8 mouse cellular contexts compared by ENCODE assay signal in the genomic region with DNA sequence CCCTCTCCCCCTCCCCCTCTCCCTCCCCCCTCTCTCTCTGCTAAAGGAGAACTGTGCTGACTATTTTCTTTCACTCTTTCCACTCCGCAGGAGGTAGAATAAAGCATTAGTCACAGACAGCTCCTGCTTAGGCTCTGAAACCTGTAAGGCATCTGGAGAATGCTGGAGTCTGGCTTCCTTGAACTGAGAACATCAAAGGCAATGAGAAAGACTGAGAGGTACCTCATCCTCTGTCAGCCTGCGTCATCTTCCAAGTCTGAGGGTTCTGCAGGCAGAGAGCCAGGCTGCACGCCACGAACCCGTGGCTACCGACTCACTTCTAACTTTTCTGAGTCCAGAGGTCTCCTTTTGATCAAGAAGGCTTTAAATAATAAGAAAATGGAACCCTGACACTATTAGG. TPM values are rescaled to one million over a fixed set of nuclear protein-coding genes. Genes with fewer than 3 reads are reported as not detected.
A peak's percentile ranks its signal among the peaks of the same experiment; 100 is the strongest.
DNase-seq lines count a peak whose midpoint lies in the region; ATAC-seq and TF ChIP-seq lines count a peak whose summit lies in the region.

No protein-coding gene starts in this region.

- no peak for ATAC-seq in forebrain, embryonic 12.5 days (ENCODE audit: low FRiP score)
- ATAC-seq in forebrain, embryonic 13.5 days, result no peak
- ATAC-seq in stomach, embryonic 16.5 days (ENCODE audit: insufficient read depth, low FRiP score), result no peak; the same call in 1 of the 2 replicates
- ATAC-seq in stomach, postnatal 0 days (ENCODE audit: low FRiP score, low TSS enrichment), result no peak
- 0 out of 2 replicates have a peak, but pooled peaks have one; percentile 17 for ATAC-seq in neural tube, embryonic 12.5 days (ENCODE audit: low FRiP score, low read depth)

- TF ChIP-seq EP300 in stomach, postnatal 0 days (optimal IDR thresholded peaks at IDR 0.05), result no peak

- H3K4me1 ChIP-seq in forebrain, embryonic 12.5 days, result peaks cover 6% of the 10 kb centered on the region
- H3K4me1 ChIP-seq in forebrain, embryonic 13.5 days, result no peaks in the 10 kb centered on the region
- no peaks in the 10 kb centered on the region for H3K4me1 ChIP-seq in stomach, embryonic 16.5 days (ENCODE audit: control insufficient read depth, insufficient read depth, low read length)
- no peaks in the 10 kb centered on the region for H3K4me1 ChIP-seq in stomach, postnatal 0 days (replicated peaks; ENCODE audit: control insufficient read depth, insufficient read depth)
- peaks cover 36% of the 10 kb centered on the region for H3K4me1 ChIP-seq in embryonic facial prominence, embryonic 10.5 days
- H3K4me1 ChIP-seq in neural tube, embryonic 12.5 days, result peaks cover 6% of the 10 kb centered on the region; the same call in 1 of the 2 replicates

- H3K9ac ChIP-seq in forebrain, embryonic 12.5 days, result no peak overlapping the region
- H3K9ac ChIP-seq in forebrain, embryonic 13.5 days, result no peak overlapping the region
- H3K9ac ChIP-seq in stomach, embryonic 16.5 days (ENCODE audit: low read length), result peak overlapping the region; percentile 22; the same call in 1 of the 2 replicates
- no peak overlapping the region for H3K9ac ChIP-seq in stomach, postnatal 0 days (ENCODE audit: low read length)
- no peak overlapping the region for H3K9ac ChIP-seq in neural tube, embryonic 12.5 days

- 22% methylated on average over 6 of the region's 6 CpGs for WGBS in forebrain, embryonic 12.5 days
- 8% methylated on average over 6 of the region's 6 CpGs for WGBS in forebrain, embryonic 13.5 days
- WGBS in stomach, embryonic 16.5 days, result 15% methylated on average over 6 of the region's 6 CpGs
- WGBS in stomach, postnatal 0 days, result 18% methylated on average over 6 of the region's 6 CpGs
- WGBS in embryonic facial prominence, embryonic 10.5 days, result 9% methylated on average over 6 of the region's 6 CpGs
- WGBS in neural tube, embryonic 12.5 days, result 1% methylated on average over 6 of the region's 6 CpGs

- TF ChIP-seq CTCF in stomach, postnatal 0 days (IDR thresholded peaks at IDR 0.05; ENCODE audit: low read depth), result no peak

- no peaks in the 10 kb centered on the region for H3K9me3 ChIP-seq in forebrain, embryonic 12.5 days
- no peaks in the 10 kb centered on the region for H3K9me3 ChIP-seq in forebrain, embryonic 13.5 days (replicated peaks)
- no peaks in the 10 kb centered on the region for H3K9me3 ChIP-seq in stomach, embryonic 16.5 days (replicated peaks; ENCODE audit: control insufficient read depth, low read length)
- no peaks in the 10 kb centered on the region for H3K9me3 ChIP-seq in stomach, postnatal 0 days (ENCODE audit: control insufficient read depth, low read length)
- H3K9me3 ChIP-seq in embryonic facial prominence, embryonic 10.5 days, result no peaks in the 10 kb centered on the region
- no peaks in the 10 kb centered on the region for H3K9me3 ChIP-seq in neural tube, embryonic 12.5 days

- no peak overlapping the region for H3K4me3 ChIP-seq in forebrain, embryonic 12.5 days (replicated peaks)
- H3K4me3 ChIP-seq in forebrain, embryonic 13.5 days, result no peak overlapping the region
- no peak overlapping the region for H3K4me3 ChIP-seq in stomach, embryonic 16.5 days (replicated peaks; ENCODE audit: low read length)
- no peak overlapping the region for H3K4me3 ChIP-seq in stomach, postnatal 0 days (ENCODE audit: low read depth, low read length)
- H3K4me3 ChIP-seq in embryonic facial prominence, embryonic 10.5 days, result no peak overlapping the region
- no peak overlapping the region for H3K4me3 ChIP-seq in neural tube, embryonic 12.5 days

- DNase-seq in stomach, postnatal 0 days (ENCODE audit: low spot score), result no peak
- peak; percentile 29 for DNase-seq in embryonic facial prominence, embryonic 10.5 days (ENCODE audit: low spot score)
- DNase-seq in right cerebral cortex, adult 18-20 months, result no peak
- DNase-seq in urinary bladder, postnatal 10 days (ENCODE audit: low spot score), result no peak

- no peaks in the 10 kb centered on the region for H3K36me3 ChIP-seq in forebrain, embryonic 12.5 days (replicated peaks)
- no peaks in the 10 kb centered on the region for H3K36me3 ChIP-seq in forebrain, embryonic 13.5 days (ENCODE audit: poor library complexity, severe bottlenecking)
- H3K36me3 ChIP-seq in stomach, embryonic 16.5 days (ENCODE audit: control insufficient read depth, insufficient read depth, low read length), result no peaks in the 10 kb centered on the region
- H3K36me3 ChIP-seq in stomach, postnatal 0 days (ENCODE audit: control insufficient read depth, insufficient read depth, low read length), result no peaks in the 10 kb centered on the region
- H3K36me3 ChIP-seq in embryonic facial prominence, embryonic 10.5 days (replicated peaks), result no peaks in the 10 kb centered on the region
- H3K36me3 ChIP-seq in neural tube, embryonic 12.5 days, result no peaks in the 10 kb centered on the region

- no peak overlapping the region for H3K27ac ChIP-seq in forebrain, embryonic 12.5 days
- H3K27ac ChIP-seq in forebrain, embryonic 13.5 days, result no peak overlapping the region
- no peak overlapping the region for H3K27ac ChIP-seq in stomach, embryonic 16.5 days (ENCODE audit: low read length)
- H3K27ac ChIP-seq in stomach, postnatal 0 days (replicated peaks), result no peak overlapping the region
- H3K27ac ChIP-seq in embryonic facial prominence, embryonic 10.5 days (replicated peaks), result no peak overlapping the region
- no peak overlapping the region for H3K27ac ChIP-seq in neural tube, embryonic 12.5 days

- 0 out of 2 replicates have a peak overlapping the region, but pooled peaks have one; percentile 21 for H3K4me2 ChIP-seq in forebrain, embryonic 12.5 days
- H3K4me2 ChIP-seq in forebrain, embryonic 13.5 days, result no peak overlapping the region
- no peak overlapping the region for H3K4me2 ChIP-seq in stomach, embryonic 16.5 days (ENCODE audit: low read depth, low read length)
- H3K4me2 ChIP-seq in stomach, postnatal 0 days (replicated peaks; ENCODE audit: low read depth), result no peak overlapping the region
- 0 out of 2 replicates have a peak overlapping the region, but pooled peaks have one; percentile 20 for H3K4me2 ChIP-seq in neural tube, embryonic 12.5 days (replicated peaks)

- H3K27me3 ChIP-seq in forebrain, embryonic 12.5 days, result no peaks in the 10 kb centered on the region
- H3K27me3 ChIP-seq in forebrain, embryonic 13.5 days, result no peaks in the 10 kb centered on the region
- no peaks in the 10 kb centered on the region for H3K27me3 ChIP-seq in stomach, embryonic 16.5 days (ENCODE audit: control insufficient read depth, insufficient read depth, low read length)
- no peaks in the 10 kb centered on the region for H3K27me3 ChIP-seq in stomach, postnatal 0 days (ENCODE audit: control insufficient read depth, insufficient read depth, low read length)
- peaks cover 20% of the 10 kb centered on the region; the same call in 1 of the 2 replicates for H3K27me3 ChIP-seq in embryonic facial prominence, embryonic 10.5 days (replicated peaks; ENCODE audit: low read depth, poor library complexity, severe bottlenecking)
- H3K27me3 ChIP-seq in neural tube, embryonic 12.5 days (replicated peaks), result no peaks in the 10 kb centered on the region

RNA-seq across cellular contexts. Expression of a gene that starts 20.5 kb away (rescaled TPM):
- 14.7 and 15.7 TPM in 2 replicates for polyA plus RNA-seq in forebrain, embryonic 12.5 days (2016; fragmentation: Nextera tagmentation; extraction: Ambion mirVana)
- polyA plus RNA-seq in forebrain, embryonic 13.5 days (2015; fragmentation: Nextera tagmentation; extraction: Ambion mirVana), result 30.5 and 30.8 TPM in 2 replicates
- 19.4 and 21.2 TPM in 2 replicates for polyA plus RNA-seq in stomach, embryonic 16.5 days (2015; fragmentation: Nextera tagmentation; extraction: Ambion mirVana)
- 13.9 and 15.3 TPM in 2 replicates for polyA plus RNA-seq in stomach, postnatal 0 days (2015; fragmentation: Nextera tagmentation; extraction: Ambion mirVana)
- polyA plus RNA-seq in embryonic facial prominence, embryonic 10.5 days (2016; fragmentation: Nextera tagmentation; extraction: Ambion mirVana), result 8.4 and 8.6 TPM in 2 replicates
- 19.7 and 21.1 TPM in 2 replicates for polyA plus RNA-seq in neural tube, embryonic 12.5 days (2016; fragmentation: Nextera tagmentation; extraction: Ambion mirVana)

Comparison
In these comparisons a context has a peak if more than half of its experiments do, and no peak if none do; other contexts are left out.
1. H3K4me2 ChIP-seq: peak in forebrain, embryonic 12.5 days (single experiment) and neural tube, embryonic 12.5 days (single experiment); none in forebrain, embryonic 13.5 days (single experiment), stomach, embryonic 16.5 days (single experiment) and stomach, postnatal 0 days (single experiment).